Mouse (Mus musculus): ENCODE results near the gene Mgst2.

DNA sequence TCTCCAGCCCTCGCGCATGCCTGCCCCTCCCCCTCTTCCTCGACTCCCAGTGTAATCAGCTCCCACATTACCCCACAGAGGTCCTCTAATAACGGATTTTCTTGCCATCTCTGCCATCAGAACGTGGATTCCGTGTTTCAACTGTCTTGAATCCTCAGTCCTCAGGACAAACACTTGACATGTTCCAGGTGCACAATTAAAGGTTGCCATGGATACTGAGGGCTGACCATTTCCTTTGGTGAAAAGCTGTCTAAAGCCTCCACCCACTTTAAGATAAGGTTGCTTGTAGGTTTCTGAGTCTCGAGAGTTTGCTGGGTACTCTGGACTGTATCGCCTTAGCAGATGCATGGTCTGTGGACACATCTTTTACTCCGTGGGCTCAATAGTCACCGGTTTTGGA lies 13.9 kb upstream of the Mgst2 start:
- TF ChIP-seq CTCF (IDR thresholded peaks at IDR 0.05; ENCODE audit: low read depth), result no peak
- TF ChIP-seq EP300 (IDR thresholded peaks at IDR 0.05; ENCODE audit: low read depth), result no peak

Measured in heart, postnatal 0 days (tissue).